ENCODE assay signal across 14 mouse cellular contexts in genomic region chr4:125495477-125495876, GRCm38 (mm10). TPM values are rescaled to one million over a fixed set of nuclear protein-coding genes. Genes with fewer than 3 reads are reported as not detected.
DNase-seq lines count a peak whose midpoint lies in the region; ATAC-seq and TF ChIP-seq lines count a peak whose summit lies in the region.
"Had no signal": no experiment of that assay in that cellular context is flagged by ENCODE, and none has a peak within 500 bp of the region (broad histone marks: within the 10 kb centered on the region; RNA-seq: fewer than 3 reads in every experiment).

No protein-coding gene starts in this region.

- no peaks in the 10 kb centered on the region for H3K36me3 ChIP-seq in hindbrain, postnatal 0 days (ENCODE audit: insufficient read depth, low read length)
- H3K36me3 ChIP-seq: embryonic facial prominence, embryonic 13.5 days; limb, embryonic 15.5 days had no signal

- peak; percentile 46; the same call in 1 of the 2 replicates for ATAC-seq in hindbrain, postnatal 0 days

- H3K9ac ChIP-seq in hindbrain, postnatal 0 days (replicated peaks; ENCODE audit: low read length): no peak overlapping the region
- H3K9ac ChIP-seq: embryonic facial prominence, embryonic 13.5 days; limb, embryonic 15.5 days had no signal

- H3K27me3 ChIP-seq in hindbrain, postnatal 0 days (ENCODE audit: insufficient read depth, low read length): peaks cover 3% of the 10 kb centered on the region; the same call in 1 of the 2 replicates

- peak; percentile 47; the same call in 1 of the 2 replicates for TF ChIP-seq CTCF in brain, embryonic 14.5 days (IDR thresholded peaks at IDR 0.05; ENCODE audit: borderline replicate concordance, extremely low read depth, insufficient read depth, insufficient read length)
- TF ChIP-seq CTCF in hindbrain, postnatal 0 days (IDR thresholded peaks at IDR 0.05; ENCODE audit: low read depth): peak; percentile 63

- no peaks in the 10 kb centered on the region for H3K9me3 ChIP-seq in hindbrain, postnatal 0 days (ENCODE audit: low read length)
- H3K9me3 ChIP-seq: embryonic facial prominence, embryonic 13.5 days; limb, embryonic 15.5 days had no signal

- intact Hi-C loops in left cerebral cortex, postnatal 4 days (cut with DNase I): loop anchor here (10.0 kb wide), 3 partner anchors 119 to 439 kb away; no protein-coding TSS in a partner anchor
- intact Hi-C loops in left cerebral cortex, postnatal 36 days (cut with DNase I): loop anchor here (5.0 kb wide), 2 partner anchors 207 to 447 kb away; no protein-coding TSS in a partner anchor

- no peak overlapping the region for H3K4me3 ChIP-seq in hindbrain, postnatal 0 days (ENCODE audit: low read length)
- H3K4me3 ChIP-seq: embryonic facial prominence, embryonic 13.5 days; limb, embryonic 15.5 days had no signal

- TF ChIP-seq POLR2A in brain, embryonic 14.5 days (IDR thresholded peaks at IDR 0.05; ENCODE audit: borderline replicate concordance, extremely low read depth, insufficient read depth, insufficient read length, poor library complexity, severe bottlenecking): no peak

- peak overlapping the region; percentile 48; the same call in 1 of the 2 replicates for H3K27ac ChIP-seq in hindbrain, postnatal 0 days
- H3K27ac ChIP-seq: embryonic facial prominence, embryonic 13.5 days; limb, embryonic 15.5 days; macrophage had no signal

- peak overlapping the region; percentile 66; the same call in 1 of the 2 replicates for H3K4me2 ChIP-seq in hindbrain, postnatal 0 days (ENCODE audit: low read depth, low read length)
- H3K4me2 ChIP-seq: embryonic facial prominence, embryonic 13.5 days; limb, embryonic 15.5 days had no signal

- 20% methylated on average over 8 of the region's 8 CpGs for WGBS in hindbrain, postnatal 0 days

- peaks cover 20% of the 10 kb centered on the region for H3K4me1 ChIP-seq in hindbrain, postnatal 0 days (ENCODE audit: insufficient read depth, low read length)

- DNase-seq in adrenal gland, postnatal 25 days: peak; percentile 9
- DNase-seq in adrenal gland, adult 8-10 months: no peak
- DNase-seq in left cerebral cortex, postnatal 4 days: peak; percentile 18
- no peak for DNase-seq in left cerebral cortex, postnatal 36 days (ENCODE audit: low spot score in 2 of 2)
- DNase-seq in brain, embryonic 14.5 days (ENCODE audit: low read depth): no peak
- DNase-seq in hindbrain, postnatal 0 days (ENCODE audit: low spot score): peak; percentile 60
- no peak for DNase-seq in ovary, postnatal 14 days (ENCODE audit: low spot score)
- DNase-seq in frontal cortex, postnatal 10 days (ENCODE audit: low spot score in 2 of 2): no peak
- DNase-seq: B cell, adult 2 months had no signal

RNA-seq across cellular contexts. Expression of gene Grik3, which starts 5.0 kb away (rescaled TPM):
- total RNA-seq in adrenal gland, postnatal 25 days (2021): 0.38 and 0.39 TPM in 2 replicates
- total RNA-seq in adrenal gland, adult 8-10 months (2022): under 1 TPM; 0.52 to 0.64 (median 0.60) TPM
- 10 to 100 TPM; 64.9 to 68.8 TPM for total RNA-seq in left cerebral cortex, postnatal 4 days (2021)
- total RNA-seq in left cerebral cortex, postnatal 36 days (2021): 10 to 100 TPM; 44.9 to 48.6 TPM
- 28.2 and 37.1 TPM in 2 replicates for polyA plus RNA-seq in brain, embryonic 14.5 days (2012; rRNA removed)
- total RNA-seq in hindbrain, postnatal 0 days (2014; rRNA removed): 30.1 and 32.0 TPM in 2 replicates
- polyA plus RNA-seq in hindbrain, postnatal 0 days (2015; fragmentation: Nextera tagmentation; extraction: Ambion mirVana): 4.2 TPM in 2 replicates
- total RNA-seq: granulocyte monocyte progenitor cell, adult 5-6 weeks; neutrophil, adult 5-6 weeks had no signal
- polyA plus RNA-seq: macrophage had no signal

Comparison
In these comparisons a context has a peak if more than half of its experiments do, and no peak if none do; other contexts are left out.
1. DNase-seq: peak in adrenal gland, postnatal 25 days (single experiment), left cerebral cortex, postnatal 4 days (single experiment) and hindbrain, postnatal 0 days (single experiment); none in adrenal gland, adult 8-10 months (single experiment), left cerebral cortex, postnatal 36 days (0 of 2), brain, embryonic 14.5 days (single experiment), ovary, postnatal 14 days (single experiment) and frontal cortex, postnatal 10 days (0 of 2).
2. RNA of gene Grik3, which starts 5.0 kb away (total RNA-seq): 64.9 to 68.8 TPM in left cerebral cortex, postnatal 4 days, 44.9 to 48.6 TPM in left cerebral cortex, postnatal 36 days and 30.1 to 32.0 TPM in hindbrain, postnatal 0 days; 0.52 to 0.64 TPM in adrenal gland, adult 8-10 months and 0.38 to 0.39 TPM in adrenal gland, postnatal 25 days; every median in the first group is over 10 times any median in the second.